Mouse (Mus musculus) thymus, postnatal 4 days (tissue): ENCODE measurements around the gene Tipin.
"Not testable (repeated sequence)": the region's sequence is repeated elsewhere in the genome, so short reads cannot be mapped to it uniquely, and the experiment has no call there.

ENCODE experiments used
- DNase-seq: peaks from one replicate; pipeline ENCODE4 v3.0.0; 2021

Gene Tipin

DNA sequence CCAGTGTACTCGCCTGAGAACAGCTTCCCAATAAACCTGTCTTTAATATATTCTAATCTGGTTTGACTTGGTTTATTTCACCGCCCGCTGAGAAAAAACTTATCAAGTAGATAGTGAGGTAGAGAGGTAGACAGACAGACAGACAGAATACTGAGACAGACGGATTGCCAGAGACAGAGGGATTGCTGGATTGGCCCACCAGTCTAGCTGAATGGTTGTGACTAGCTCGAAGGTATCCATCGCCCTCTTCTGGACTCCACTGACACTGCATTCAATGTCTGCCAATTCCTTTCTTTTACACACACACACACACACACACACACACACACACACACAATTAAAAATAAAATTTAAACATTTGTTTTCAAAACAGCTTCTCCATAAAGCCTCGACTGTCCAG, 8.8 kb upstream of the Tipin start:
- peak; percentile 58 for DNase-seq

DNA sequence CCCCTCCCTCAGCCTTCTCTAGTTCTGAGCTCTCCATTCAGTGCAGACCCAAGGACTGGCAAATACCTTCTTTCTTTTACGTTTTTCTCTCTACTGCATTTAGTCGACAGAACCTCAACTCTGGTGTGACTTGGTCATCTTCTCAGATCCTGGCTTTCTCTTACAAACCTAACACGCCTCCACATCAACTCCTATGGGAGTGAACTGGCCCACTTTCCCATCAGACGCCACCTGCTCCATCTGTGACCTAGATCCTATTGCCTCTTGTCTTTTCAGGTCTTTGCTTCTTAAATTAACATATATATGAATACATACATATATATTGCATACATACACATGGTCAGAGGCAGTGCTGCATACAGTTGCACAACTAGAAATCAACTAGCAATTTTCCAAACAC, 7.6 kb upstream of the Tipin start:
- DNase-seq, result no peak

DNA sequence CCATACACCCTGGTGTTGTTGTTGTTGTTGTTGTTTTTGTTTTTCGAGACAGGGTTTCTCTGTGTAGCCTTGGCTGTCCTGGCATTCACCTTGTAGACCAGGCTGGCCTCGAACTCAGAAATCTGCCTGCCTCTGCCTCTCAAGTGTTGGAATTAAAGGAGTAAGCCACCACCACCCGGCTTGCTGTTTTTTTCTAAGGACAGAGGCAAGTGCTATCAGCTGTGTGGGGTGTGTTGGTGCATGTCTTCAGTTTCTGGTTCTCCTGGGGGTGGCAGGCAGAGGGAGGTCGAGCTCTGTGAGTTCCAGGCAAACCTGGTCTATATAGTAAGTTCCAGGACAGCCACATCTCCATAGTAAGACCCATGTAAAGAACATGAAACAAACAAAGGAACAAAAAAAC, 7.1 kb upstream of the Tipin start:
- DNase-seq, result no peak

DNA sequence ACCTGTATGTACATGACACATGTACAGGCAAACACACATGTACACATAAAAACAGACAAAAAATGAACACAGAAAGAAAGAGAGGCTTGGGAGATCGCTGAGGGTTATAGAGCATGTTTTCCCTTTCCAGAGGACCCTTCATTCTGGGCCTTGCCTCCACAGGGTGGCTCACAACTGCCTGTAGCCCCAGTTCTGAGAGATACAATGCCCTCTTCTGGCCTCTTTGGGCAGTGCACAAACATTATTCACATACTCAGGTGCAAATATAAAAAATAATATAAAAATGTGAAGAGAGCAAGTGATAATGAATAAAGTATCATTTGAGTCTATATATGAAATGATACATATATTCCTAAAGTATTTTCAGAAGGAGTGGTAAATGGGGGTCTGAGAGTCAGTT, 6.5 kb upstream of the Tipin start:
- peak; percentile 66 for DNase-seq

DNA sequence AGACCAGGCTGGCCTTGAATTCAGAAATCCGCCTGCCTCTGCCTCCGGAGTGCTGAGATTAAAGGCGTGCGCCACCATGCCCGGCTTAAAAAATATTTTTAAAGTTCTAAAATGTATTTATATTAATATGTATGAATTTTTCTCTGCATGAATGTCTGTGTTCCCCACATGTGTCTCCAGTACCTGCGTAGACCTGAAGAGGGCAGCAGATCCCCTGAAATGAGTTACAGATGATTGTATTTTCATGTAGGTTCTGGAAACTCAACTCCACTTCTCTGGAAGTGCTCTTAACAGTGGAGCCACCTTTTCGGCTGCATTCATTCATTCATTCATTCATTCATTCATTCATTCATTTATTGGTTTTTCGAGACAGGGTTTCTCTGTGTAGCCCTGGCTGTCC, 3.7 kb upstream of the Tipin start:
- peak; percentile 87 for DNase-seq

DNA sequence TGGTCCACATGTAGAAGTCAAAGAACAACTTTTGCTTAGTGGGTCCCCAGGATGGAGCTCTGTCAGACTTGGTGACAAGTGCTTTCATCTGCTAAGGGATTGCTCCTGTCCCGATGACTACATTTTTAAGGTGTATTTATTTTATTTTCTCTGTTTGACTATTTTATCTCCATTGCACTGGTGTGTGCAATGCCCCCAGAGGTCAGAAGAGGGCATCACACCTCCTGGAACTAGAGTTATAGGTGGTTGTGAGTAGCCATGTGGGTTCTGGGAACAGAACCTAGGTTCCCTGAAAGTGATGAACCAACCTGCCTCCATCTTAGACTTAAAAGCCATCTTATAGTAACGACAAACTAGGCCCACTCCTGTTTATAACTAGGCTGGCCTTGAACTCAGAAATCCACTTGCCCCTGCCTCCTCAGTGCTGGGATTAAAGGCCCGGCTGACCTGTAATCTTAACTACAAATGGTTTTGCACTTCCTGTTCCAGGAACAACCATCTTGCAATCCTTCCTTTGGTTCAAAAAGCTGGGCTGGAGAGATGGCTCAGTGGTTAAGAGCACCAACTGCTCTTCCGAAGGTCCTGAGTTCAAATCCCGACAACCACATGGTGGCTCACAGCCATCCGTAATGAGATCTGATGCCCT, 2.6 kb upstream of the Tipin start:
- DNase-seq, result no peak

DNA sequence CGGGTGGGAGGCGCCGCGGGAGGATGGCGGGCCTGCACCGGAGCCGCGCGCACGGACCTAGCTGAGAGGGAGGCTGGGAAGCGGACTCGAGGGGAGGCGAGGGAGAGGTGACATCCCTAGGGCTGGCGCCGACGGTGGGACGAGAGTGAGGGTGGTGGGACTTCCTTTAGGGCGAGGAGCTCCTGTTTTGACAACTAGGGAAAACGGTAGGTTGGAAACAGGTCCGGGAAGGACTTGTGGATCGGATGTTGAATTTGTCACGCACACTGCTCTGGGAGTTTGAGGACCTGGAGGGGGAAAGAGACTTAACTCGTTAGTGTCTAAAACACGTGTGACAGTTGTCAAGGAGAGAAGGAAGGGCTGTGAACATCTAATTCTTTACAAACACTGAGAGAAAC, 399 bp downstream of the Tipin start:
- no peak for DNase-seq

DNA sequence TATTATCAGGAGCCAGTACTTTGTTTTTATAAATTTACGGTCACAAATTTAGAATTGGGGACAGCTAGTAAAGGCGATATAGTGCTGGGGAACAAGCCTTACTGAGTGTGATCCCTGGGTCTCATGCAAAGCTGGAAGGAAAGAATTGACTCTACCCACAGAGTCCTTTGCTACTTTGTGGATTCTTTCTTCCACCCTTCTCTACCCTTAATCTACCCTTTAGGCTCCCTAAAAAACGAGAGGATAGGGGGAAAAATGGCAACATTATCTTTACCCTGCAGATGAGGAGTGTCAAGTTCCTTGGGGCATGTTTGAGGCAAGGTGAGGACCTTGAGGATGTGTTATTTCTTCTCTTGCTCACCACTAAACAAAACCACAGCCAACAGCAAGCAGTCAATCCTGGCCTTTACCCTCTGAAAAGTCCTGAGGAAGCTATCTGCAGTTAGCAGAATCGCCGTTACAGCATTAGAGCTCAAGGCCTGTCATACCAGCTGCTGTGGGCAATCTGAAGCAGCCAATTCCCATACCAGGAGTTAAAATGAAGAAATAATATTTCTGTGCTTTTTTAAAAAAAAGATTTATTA, 1.1 kb downstream of the Tipin start:
- DNase-seq, result no peak

DNA sequence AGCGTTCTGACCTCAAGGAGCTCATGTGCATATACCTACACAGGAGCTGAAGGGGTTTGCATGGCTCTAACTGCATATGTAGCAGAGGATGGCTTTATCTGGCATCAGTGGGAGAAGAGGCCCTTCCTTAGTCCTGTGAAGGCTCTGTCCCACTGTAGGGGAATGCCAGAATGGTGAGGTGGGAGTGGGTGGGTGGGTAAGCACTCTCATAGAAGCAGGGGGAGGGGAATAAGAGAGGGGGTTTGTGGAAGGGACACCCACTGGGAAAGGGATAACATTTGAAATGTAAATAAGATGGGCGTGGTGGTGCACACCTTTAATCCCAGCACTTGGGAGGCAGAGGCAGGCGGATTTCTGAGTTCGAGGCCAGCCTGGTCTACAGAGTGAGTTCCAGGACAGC, 21.7 kb downstream of the Tipin start:
- not testable (repeated sequence) for DNase-seq

DNA sequence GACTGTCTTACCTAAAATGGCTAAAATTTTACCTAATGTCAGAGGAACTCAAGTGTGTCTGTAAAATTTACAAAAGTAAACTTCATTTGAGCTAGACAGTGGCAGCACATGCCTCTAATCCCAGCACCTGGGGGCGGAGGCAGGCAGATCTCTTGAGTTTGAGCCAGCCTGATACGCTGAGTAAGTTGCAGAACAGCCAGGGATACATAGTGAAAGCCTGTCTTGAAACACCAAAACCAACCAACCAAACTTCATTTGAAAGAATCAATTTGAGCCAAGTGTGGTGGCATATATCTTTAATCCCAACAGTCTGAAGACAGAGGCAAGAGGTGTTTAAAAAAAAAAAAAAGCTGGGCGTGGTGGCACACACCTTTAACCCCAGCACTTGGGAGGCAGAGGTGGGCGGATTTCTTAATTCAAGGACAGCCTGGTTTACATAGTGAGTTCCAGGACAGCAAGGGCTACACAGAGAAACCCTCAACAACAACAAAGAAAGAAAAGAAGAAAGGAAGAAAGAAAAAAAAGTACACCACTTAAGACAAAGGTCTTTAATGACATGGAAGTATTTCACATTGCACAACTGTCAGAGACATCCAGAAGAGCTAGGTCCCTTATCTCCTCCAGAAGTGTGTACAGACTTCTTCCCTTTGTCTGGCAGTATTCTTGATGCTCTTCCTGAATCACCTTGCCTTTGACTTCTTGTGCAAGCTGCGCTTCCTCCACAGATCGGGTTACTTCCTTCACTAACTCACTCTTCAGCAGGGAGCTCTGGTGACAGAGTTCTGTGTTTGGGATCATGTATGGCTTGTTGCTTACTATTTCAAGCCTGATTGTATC, 25.3 kb downstream of the Tipin start:
- no peak for DNase-seq

DNA sequence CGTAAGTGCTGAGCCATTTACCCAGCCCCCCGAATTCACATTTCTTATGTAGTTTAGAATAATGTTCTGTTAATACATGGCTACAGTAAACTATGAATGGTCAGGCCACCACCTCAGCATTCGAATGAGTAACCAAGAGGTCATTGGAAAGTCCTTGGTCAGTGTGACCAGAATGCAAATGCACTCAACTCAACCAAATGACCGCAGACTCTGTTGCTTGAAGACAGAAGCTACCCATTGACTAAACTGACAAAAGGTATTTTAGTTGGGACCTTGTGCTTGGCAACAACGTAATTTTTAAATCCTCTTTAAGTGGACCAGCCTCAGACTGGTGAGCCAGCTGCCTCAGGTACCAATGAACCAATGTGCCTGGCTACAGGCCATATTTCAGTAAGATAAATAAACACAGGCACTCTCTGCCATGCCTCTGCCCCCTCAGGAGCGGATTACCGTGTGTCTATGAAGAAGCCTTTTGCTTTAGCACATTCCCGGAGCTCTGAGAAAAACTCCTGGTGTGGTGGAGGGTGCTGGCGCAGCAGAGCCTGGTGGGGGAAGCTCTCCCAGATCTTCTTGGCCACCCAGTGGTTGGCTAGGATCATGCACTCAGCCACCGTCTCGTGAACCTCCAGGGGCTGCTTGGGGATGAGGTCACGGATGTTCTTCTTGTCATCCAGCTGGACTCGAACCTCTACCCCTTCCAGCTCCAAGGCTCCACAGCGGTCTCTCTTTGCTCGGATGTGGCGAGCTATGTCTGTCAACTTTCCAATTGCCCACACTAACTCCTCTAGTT, 29.8 kb downstream of the Tipin start:
- DNase-seq, result no peak

DNA sequence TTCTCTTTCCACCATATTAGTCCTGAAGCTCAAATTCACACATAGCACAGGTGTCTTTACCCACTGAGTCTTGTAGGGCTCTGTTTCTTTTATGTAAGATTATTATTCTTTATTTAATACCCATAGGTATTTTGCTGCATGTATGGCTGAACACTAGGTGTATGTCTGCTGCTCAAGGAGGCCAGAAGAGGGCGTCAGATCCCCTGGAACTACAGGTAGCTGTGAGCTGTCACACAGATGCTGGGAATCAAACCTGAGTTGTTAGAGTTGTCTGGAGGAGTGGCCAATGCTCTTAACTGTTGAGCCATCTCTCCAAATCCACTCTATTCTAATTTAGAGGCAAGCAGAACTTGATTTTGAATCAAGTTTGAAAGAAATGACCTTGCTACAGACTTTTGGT, 30.7 kb downstream of the Tipin start:
- DNase-seq, result peak; percentile 35

DNA sequence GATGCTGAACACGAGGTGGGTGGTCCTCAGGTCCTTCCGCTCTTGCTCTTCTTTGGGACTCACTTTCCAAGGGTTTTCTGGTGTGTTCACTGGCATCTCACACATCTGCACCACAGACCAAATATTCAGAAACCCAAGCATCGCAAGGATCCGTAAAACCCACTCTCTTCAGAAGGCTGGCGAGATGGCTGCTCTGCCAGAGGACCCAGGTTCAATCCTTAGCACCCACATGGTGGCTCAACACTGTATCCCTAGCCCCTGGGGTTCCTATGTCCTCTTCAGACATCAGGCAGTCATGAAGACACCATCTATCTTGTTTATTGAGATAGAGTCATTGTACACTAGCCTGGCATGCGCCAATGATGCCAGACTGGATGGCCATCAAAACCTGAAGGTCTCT, 33.3 kb downstream of the Tipin start:
- DNase-seq, result no peak

DNA sequence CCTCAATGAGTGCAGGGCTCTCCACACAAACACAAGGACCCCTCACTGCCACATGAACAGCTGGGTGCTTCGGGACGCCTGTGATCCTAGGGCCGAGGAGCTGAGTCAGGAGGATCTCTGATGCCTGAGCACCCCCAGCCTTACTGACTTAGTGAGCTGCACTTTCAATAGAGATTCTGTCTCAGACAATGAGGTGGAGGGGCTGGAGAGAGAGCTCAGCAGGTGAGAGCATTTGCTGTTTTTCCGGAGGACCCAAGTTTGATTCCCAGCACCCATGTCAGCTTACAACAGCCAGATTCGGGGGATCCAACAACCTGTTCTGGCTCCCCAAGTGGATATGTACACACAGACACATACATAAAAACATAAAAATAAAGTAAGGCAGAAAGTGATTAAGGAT, 35.6 kb downstream of the Tipin start:
- DNase-seq, result no peak

DNA sequence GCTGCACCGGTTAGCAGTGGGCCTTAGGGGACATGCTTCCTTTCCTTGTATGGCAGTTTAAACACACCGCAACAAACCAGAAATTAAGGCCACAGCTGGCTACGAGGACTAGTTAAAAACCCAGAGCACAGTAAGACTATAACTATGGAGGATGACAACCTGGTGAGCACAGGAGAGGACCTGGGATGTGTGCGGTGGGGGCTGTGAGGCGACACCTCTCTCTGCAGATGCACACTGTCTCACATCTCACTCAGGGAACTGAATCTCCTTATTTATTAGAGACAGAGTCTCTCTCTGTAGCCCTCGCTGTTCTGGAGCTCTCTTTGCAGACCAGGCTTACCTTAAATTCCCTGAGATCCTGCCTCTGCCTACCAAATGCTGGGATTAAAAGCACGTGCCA, 42.6 kb downstream of the Tipin start:
- DNase-seq, result no peak

DNA sequence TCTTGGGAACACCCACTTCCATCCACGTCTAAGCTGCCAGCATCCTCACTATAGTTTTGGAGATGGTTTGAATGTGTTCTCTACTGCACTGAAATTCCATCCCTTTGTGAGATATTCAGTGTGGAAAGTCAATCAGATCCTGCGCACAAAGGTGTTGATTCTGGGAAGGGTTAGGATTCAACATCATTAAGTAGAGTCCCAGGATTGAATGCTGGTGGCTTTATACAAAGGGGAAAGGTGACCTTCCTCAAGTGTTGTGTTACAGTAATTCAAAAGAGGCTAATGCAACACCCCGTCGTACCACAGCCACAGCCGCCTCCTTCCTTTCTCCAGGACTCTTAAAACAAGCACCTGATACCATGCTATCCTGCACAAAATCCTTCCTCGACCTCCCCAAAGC, 54.4 kb downstream of the Tipin start:
- DNase-seq, result no peak

DNA sequence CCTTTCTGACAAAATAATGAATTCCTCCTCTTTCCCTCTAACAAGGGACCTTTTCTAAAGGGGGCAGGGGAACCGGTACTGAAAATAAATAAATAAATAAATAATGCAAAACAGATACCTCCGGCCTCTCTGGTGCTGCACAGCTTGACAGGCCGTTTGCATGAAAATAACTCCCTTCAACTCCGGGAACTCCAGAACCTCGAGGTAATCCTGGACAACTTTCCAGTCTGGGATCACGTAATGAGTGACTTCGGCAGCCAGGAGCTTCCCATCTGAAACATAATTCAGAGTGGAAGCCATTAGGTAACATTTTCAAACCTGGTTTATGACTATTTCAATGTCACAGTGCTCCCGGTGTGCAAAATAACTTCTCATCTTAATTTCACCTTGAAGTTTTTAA, 58.0 kb downstream of the Tipin start:
- DNase-seq, result no peak

DNA sequence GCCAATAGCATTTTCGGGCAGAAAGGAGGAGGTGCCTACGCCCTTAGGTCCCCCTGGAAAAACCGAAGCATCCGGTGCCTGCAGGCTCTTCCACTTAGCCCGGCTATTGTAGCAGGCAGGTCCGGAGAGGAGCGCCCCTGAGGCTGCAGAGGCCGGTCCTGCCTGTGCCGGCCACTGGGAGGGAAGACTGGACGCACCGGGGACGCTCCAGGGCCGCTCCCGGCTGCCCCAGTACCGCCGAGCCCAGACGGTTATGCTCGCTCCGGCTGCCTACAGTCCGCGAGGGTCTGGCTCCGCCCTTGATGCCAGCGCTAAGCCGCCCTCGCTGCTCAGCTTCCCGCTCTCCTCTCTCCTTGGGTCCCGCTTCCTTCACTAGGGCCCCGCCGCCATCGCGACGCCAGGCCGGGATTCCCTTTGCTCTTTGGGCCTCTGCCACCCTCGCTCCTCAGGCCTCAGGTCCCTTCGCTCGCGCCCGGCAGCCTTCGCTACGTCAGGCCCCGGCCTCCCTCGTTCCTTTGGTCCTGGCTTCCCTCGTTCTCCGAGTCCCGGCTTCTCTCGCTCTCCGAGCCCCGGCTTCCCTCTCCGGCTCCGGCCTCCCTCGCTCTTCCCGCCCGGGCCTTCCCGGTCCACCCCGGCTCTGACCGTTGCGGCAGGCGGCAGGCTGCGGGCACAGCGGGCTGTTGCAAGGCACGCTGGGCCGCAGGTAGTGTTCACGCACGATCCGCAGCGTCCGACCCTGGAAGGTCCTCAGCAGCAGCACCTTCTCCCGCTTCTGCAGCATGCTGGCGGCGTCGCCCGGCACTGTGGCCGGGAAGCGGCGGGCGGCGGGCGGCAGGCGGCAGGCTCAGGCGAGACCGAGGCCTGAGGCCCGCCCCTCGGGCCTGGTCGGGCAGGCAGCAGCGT, 59.2 kb downstream of the Tipin start:
- DNase-seq, result peak; percentile 79

DNA sequence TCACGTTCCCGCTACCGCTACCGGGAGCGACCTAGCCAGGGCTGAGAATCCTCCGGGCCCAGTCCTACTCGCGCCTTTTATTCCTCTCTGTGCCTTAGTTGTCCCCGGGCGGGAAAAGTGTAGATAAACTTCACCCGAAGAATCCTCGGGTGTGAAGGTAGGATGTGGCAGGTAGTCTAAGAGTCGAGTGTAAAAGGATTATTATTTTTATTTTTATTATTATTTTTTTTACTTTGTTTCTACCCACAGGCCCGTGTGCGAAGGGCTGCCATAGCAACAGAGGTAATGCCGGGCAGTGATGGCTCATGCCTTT, 59.8 kb downstream of the Tipin start, which contains the start of gene Dis3l:
TSS of gene Dis3l (minus strand) at position 35 of the 313 bp plus-strand sequence.
- DNase-seq, result no peak

DNA sequence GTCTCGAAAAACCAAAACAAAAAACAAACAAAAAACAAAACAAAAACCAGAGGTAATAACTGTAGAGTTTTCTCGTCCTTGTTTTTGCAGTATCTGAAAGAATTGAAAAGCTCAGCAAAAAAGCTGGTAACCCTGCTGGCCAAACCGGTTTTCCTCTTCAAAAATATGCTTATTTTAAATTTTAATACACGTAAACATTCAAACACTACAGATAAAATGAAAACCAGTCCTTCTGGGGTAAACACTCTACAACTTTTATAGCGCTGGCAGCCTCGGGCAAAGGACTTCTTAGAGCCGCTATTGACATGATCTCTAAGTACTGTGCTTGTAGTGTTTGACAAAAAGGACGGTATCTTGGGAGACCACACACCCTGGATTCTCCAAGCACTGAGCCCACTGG, 60.3 kb downstream of the Tipin start:
- no peak for DNase-seq

DNA sequence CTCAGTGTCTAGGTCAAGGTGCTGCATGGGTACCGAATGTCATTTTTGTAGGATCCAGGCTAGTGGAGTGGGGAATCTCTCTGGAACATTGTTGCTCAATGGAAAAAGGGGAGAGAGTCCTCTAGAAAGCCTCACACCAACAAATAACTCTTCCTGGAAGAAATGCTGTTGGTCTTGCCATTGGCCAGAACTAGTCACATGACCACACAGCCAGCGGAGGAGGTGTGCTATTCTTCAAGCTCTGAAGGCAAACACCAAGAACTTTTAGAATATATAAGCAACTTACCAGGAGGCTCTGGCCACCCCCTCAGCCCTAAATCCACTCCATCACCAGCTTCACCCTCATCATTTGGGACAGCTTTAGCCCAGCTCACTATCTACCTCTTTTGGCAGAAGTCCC, 62.3 kb downstream of the Tipin start:
- DNase-seq, result no peak

DNA sequence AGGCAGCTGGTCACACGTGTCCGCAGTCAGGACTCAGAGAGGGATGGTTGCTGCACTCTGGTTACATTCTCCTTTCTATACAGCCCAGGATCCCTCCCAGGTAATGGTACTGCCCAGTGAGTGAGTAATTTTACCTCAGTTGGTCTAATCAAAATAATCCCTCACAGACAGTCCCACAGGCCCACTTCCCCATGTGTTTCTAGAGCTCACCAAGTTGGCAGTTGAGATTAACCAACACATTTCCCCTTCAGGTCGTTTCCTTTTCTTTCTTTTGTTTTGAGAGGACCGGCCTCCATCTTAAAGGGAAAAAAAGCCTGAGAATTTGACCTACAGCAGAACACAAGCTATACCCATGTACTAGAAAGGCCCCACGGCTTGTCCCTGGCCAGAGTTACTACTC, 64.5 kb downstream of the Tipin start:
- DNase-seq, result no peak

DNA sequence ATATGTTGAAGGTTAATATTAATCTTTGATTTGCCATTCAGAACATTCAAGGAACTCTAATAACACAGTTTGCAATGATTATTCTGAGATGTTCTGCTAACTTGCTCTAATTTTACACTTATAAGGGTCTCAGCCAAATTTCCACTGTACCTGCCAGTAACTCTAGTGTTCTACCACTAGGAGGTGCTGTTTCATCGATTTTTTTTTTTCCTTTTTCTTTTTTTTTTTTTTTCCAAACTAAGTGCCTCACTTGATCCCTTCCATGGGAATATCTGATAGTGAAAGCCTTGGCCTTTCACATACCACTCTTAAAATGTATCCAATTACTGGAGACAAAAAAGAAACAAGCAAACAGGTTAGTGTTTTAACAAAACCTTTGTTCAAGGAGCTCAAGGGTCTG, 66.0 kb downstream of the Tipin start:
- DNase-seq, result no peak
